Mouse (Mus musculus) lung, postnatal 0 days (tissue): Measurements from ENCODE around the gene Cab39l.
A peak's percentile ranks its signal among the peaks of the same experiment; 100 is the strongest.

ENCODE experiments used
- CTCF ChIP-seq: IDR thresholded peaks from 2 replicates; pipeline ENCODE4 v1.5.1; 2016; ENCODE audit warnings: antibody characterized with exemption, mild to moderate bottlenecking
- EP300 ChIP-seq: IDR thresholded peaks from 2 replicates; pipeline ENCODE4 v1.6.1; 2016; ENCODE audit warnings: antibody characterized with exemption, mild to moderate bottlenecking, control low read depth

DNA sequence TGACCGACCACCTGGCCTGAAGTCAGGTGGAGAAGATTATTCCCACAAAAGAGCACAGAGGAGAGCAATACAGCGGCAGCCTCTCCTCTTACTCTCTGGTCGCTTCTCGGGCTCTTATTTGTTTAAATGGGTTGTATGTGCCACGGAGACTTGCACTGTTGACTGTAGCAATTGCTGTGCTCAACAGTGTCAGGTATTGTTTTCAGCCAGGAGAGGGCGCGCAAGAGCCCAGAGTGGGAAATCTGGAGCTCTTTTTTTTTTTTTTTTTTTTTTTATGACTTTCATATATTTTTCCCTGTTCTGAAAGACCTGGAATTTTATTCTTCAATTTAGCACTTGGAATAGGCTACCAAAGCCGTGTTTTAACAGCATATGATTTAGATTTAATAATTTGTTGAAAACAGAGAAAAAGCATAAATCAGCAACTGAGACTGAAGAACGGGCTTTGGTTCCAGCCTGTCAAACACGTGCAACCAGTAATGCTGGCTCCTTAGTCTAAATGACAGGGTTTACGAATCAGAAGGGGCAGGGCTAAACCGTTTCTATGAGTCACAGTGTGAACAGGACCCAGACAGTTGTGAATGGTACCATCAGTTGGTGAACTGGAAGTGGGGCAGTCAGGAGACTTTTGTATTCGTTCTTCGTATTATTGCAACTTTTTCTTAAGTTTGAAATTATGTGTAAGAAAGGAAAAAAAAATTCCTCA lies 172.3 kb downstream of the Cab39l start:
- TF ChIP-seq CTCF (peak; percentile 72), EP300 (no peak)
